Mouse (Mus musculus) adrenal gland, postnatal 36 days (tissue): ENCODE measurements at regions not wholly inside any gene's neighbourhood (a gene's known extent, or its start where the extent isn't known, plus 50 kb on each side); places are given as distances from the start of the nearest gene placed in this dataset.
"Not testable (repeated sequence)": the region's sequence is repeated elsewhere in the genome, so short reads cannot be mapped to it uniquely, and the experiment has no call there.

Experiments
- DNase-seq, 2 experiments: peaks; one replicate each; pipeline ENCODE4 v3.0.0; 2021; ENCODE audit warnings: mixed read lengths in 1 of 2

DNA sequence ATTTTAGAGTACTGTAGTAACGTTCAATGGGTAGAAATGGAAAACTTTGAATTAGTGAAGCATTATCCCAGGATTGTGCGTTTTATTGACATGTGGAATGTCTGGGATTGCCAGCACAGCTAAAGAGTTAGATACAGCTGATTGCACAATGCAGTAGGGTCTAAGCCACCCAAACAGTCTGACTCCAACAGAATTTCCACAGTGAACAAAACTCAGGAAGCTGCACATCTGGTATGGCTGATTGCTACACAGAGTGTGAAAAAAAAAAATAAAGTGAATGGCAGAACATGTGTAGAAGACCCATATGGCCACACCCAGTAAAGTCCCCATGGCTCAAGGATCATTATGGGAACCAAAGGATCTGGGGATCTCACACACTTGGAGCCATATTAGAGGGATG, 596.0 kb upstream of the Igfbp3 start:
- no peak for DNase-seq

- no peak for DNase-seq
Measured at GRCm38 (mm10) chr11:7796373-7796772, 582.6 kb upstream of the Igfbp3 start.

DNA sequence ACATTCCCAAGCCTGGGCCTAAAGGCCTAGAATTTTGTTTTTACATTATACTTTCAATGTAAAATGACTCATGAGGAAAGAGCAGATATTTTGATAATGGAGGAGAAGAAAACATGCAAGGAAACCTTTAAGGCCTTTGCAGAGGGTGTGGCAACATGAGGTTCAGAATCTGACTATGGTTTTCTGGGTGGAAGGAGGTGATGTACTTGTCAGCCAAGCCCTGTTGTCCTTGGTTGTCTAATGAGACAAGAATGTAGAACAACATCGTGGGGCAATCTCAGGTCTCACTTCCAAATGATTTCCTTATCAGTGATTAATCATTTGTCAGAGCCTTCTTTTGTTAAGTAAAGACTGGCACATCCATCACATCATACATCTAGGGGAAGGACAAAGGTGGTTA, 580.5 kb upstream of the Igfbp3 start:
- no peak for DNase-seq

DNA sequence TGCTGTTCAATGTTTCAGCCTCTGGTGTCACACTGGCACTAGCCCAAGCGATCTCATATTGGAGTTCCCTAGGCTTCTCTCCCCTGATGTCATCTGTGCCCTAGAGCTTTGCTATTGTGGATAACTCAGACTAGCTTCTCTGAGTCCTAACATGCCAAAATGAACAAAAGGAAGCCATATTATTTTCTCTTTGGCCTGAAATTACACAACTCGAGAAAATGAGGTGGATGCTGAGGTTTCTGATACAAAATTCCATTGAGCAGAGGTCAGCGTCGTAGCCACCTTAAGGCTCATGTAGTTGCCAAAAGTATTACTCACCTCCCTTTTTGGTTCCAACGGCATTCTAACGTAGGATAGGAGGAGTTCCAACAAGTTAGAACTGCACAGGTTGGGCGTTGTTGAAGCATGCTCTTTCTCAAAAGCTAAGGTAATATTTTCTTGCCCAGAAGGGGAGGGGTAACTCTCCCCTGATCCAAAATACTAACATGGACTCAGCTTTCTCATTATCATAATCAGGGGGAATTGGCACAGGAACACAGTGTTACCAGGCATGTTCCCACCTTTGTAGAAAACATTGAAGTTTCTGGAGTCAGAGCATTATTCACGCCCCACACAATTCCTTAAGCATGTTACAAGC, 566.9 kb upstream of the Igfbp3 start:
- no peak for DNase-seq

- not testable (repeated sequence) for DNase-seq
Measured at GRCm38 (mm10) chr11:7775361-7775760, 561.6 kb upstream of the Igfbp3 start.

GRCm38 (mm10) chr11:7765303-7765702, 551.6 kb upstream of the Igfbp3 start:
- DNase-seq = no peak

DNA sequence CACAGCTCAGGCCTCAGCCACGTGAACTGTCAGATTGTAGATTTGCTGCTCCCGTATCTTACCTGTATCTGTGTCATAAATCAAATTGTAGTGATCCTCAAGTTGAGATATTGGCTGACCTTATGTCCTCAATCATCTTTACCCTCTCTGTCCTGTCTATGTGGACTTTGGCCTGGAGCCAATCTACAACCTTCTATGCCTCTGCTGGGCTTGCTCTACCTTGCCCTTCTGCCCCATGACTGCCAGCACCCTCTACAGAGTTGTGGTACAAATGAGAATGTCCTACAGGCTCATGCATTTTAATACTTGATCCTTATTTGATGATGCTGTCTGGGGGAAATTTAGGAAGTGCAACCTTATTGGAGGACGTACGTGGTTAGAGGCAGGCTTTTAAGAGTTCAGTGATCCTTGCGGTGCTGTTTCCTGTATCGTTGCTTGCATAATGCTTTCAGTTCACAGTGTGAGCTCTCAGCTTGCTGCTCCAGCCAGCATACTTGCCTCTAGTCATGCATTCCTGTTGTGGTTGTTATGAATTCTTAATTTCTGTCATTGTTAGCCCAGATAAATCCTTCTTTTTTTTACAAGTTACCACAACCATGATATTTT, 545.2 kb upstream of the Igfbp3 start:
- DNase-seq = no peak
